Mouse (Mus musculus) frontal cortex, postnatal 36 days (tissue): Measurements from ENCODE around the gene Dock9.
A peak's percentile ranks its signal among the peaks of the same experiment; 100 is the strongest.

Experiments used
- DNase-seq, 2 experiments: peaks; one replicate each; pipeline ENCODE4 v3.0.0; 2022; ENCODE audit warnings: low spot score in 2 of 2

The Dock9 gene

DNA sequence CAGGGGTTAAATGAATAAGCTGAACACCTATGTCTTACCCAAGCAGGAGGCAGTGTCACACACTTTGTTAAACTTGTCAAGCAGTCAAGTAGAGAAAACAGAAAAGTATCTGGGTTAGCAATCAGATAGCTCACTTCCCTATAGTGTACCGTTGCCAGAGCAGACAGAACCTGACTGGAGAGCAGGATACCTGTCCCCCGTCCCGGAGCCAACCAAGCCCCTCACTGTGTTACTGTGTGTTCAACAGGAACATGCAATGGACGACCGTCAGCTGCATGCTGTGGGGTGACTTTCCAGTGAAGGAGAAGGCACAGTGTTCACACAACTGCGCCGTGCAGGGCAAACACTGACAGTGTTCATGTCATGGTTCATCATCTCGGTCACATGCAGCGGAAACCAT is 205.3 kb downstream of the Dock9 start:
- no peak for DNase-seq

DNA sequence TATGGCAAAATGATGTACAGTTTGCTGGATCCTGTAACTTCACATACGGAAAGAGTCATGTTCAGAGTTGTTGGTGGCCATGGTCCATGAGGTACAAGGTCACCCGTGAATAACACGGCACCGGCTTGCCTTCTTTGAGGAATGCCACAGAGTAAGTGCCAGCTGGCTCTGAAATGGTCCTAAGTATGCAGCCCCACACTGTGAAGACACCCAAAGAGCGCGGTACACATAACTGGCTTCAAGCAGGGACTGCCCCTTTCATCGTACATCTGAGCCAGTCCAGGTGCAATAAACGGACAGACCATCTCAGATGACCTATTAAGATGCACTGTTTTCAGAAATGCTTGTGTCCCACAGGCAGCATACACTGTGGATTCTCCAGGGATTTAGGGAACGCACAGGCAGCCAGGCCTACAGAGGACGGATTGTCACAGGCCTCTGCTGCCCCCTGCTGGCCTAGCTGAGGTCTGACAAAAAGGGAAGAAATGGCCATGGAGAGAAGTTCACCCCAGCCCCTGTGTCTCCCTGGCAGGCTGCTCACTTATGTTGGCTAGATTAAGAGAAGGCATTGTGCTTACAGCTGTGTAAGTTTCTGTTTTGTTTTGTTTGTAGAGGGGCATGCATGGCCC is 208.4 kb downstream of the Dock9 start:
- peak; percentile 55 to 69 for DNase-seq

DNA sequence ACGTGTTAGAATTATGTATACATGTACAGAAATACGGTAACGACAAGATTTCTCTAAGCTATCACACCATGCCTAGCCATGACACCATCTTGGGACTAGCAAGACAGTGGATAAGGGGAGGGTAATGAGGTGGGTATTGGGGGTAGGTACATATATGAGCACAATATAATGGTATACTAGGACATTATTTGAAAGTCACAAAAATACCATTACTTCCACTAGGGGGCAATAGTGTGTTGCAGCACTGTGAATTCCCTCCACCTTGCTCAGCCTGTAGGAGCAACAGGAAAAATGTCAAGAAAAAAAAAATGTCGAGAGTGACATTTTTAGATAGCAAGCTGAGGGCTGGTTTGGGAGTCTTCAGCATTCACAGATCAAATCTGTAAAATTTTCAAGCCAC is 209.2 kb downstream of the Dock9 start:
- DNase-seq: no peak

DNA sequence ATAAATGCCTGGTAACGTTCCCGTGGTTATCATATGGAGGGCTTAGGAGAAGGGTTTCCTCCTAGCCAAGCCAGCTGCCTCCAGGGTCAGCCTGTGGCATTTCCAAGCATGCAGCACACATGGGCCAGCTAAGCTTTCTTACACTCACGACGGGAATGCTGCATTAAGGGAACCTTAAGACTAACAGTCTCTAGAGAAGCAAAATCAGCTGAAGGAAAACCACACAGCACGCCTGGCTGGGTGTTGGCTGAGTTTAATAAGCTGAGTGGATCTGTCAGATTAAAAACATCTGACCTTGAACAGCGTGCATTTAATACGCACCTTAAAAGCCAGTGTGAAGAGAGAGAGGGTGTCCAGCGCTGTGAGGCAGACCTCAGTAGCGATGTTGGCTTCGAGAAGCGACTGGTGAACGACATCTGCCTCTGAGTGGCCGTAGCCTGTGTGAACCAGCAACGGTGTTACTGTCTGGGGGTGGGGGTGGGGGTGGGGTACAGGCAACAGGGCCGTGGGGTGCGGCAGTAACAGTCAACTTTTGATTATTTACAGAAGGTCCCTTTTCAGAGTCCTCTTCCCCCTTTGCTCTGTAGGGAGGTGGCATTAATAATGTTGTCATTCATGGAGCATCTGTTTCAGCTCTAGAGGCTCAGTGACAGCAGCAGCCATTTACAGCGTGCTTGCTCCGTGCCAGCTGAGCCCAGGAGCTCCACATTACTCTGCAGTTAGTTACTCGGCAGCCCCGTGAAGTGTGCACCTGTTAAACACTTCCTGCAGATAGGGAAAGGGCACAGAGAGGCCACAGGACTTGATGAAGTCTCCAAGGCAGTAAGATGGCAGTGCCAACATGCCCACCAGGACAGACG is 211.5 kb downstream of the Dock9 start:
- DNase-seq: no peak

DNA sequence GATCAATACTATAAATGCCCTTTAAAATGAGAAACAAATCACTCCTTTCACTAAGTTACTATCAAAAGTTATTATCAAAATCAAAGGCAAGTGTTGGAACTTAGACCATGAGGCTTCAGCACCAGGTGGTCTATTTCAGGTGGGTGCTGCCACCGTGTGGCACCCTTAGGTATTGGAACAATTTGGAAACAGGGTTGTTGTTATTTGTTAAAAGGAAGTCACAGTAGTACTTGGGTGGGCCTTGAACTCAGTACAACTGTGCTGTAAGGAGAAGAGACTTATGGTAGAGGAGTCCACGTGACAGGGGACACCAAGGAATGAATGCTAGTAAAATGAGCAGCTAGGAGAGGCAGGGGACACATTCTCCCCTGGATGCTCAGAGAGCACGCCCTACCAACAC is 218.6 kb downstream of the Dock9 start:
- peak; percentile 48 to 61 for DNase-seq

DNA sequence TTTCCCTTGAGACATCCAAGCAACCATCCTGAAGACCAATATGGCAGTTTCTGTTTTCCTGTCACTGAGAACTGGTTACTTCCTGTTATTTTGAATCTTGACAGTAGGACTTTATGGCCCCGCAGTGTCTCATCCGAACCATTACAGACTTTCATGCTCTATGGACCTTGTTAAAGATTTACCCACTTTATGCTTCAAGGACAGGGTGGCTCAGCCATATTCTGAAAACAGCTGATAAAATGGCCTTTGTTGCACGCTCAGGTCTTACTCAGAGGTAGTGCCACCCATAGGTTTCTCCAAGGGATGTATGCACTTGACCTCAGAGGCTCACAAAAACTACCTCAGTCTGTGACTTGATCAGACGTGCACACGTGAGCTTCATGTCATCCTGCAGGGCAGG is 224.2 kb downstream of the Dock9 start:
- no peak for DNase-seq

DNA sequence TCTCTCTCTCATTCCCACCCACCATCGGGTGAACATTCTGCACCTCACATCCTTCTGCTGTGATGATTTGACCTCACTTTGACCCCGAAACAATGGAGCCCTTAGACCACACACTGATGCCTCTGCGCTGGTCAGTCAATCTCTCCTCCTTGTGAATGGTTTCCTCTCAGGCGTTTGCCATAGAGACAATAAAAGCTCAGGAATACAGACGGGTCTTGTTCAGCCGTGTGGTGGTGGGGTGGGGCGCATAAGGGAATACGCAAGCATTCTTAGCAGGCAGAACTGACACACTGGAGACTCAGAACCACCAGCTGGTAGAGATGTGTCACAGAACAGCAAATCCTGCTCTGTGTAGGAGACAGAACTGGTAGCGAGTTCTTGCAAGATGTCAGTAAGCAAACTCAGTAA is 230.8 kb downstream of the Dock9 start:
- DNase-seq: peak; percentile 63 to 66

DNA sequence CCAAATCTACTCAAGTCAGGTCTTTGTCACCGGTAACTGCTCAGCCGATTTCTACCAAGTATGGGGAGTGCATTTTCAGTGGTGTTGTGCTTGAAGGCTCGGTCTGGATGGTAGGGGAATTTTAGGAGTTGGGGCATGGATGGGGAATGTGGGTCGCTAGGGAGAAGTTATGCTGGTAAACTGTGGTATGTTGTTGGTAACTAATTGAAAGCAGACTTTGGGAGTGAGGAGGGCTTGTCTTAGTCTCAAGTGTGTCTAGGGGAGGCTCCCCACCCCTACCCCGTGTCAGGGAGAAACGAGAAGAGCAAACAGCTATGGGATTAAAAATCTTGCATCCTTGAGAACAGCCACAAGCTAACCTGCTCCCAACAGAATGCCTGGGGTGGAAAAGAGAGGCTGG is 231.7 kb downstream of the Dock9 start:
- no peak for DNase-seq

DNA sequence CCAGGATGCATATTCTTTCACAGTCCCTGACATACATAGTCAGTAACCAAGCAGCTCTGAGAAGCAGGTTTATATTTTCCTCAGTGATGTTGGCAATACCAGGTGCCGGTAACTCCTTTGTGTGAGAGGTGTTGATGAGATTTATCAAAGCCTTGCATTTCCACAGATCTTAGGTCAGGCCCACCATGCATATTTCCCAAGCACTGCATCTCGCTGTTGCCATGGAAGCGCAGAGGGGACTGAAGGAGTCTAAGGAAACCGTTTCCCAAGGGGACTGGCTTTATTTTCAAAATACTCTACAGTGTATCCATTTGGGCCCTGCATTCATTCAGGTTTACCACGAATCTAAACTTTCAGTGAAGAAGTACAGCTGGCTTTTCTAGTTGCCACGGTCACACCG is 233.0 kb downstream of the Dock9 start:
- no peak for DNase-seq

DNA sequence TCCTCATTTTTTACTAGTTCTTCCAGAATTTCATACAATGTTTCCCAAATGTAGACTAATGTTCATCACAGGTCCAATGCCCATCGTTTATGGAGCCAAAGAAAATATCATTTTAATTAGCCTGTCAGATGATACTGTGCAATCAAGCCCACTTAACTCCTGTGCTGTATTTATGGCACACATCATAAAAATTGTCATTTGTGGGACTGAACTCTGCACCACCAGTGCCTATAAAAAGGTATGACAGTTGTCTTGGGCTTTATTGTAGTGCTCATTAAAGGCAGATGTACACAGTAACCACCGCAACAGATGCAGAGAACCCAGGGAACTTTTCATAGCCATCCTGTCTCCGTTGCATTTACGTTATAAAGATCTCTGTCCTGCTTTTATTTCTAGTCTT is 233.7 kb downstream of the Dock9 start:
- no peak for DNase-seq

DNA sequence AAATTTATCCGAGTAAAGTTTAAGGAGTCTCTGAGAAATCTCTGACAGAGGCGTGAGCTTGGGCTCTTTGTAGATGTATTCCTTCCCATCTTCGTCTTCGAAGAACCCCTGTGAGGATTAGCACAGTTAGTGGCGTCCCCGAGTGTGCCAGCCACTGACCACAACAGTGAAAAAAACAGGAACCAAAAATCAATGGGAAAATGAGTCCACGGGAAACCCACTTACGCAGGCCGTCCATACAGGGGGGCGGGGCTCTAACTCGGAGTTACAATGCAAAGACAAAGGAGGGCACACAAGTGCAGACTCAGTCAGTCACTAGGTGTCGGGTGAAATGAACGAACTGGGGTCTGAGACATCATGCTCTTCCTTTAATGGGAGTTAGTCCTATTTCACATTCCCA is 238.6 kb downstream of the Dock9 start:
- no peak for DNase-seq

DNA sequence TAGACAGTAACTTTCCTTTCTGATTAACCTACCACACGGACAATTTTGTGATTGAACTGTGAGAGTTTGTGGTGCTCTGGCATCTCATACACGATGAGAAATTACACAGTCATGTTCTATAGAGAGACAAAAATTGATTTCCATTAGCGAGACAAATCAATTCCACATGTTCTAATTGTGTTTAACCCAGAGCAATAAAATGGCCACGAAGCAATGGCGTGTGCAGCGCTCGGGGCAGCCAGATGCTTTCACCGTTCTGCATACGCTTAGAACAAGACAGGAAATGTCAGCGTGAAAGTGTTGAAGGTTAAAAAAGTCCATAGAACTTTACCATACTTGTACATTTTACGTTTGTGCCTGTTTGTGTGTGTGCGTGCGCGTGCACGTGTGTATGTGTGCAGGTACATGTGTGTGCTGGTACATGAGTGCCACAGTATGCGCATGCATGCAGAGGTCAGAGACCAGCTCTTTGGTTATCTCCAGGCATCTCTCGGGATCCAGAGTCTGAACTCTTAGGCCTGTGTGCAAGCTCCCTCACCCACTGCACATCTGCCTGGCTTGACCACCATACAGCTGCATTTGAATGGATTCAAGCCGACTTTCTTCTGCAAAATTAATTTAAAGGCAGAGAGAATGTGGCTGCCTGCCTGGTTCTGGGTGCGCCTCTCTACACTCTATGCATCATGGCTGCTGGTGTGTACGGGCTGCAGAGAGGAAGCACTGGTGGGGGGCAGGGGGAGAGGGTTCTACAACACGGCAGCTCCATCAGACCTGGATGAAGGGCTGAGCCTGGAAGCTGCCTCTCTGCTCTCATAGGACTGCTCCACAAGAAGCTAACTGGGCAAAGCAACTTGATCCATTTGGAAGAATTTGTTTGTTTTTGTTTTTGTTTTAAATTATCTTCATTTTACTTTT is 241.0 kb downstream of the Dock9 start:
- no peak for DNase-seq

DNA sequence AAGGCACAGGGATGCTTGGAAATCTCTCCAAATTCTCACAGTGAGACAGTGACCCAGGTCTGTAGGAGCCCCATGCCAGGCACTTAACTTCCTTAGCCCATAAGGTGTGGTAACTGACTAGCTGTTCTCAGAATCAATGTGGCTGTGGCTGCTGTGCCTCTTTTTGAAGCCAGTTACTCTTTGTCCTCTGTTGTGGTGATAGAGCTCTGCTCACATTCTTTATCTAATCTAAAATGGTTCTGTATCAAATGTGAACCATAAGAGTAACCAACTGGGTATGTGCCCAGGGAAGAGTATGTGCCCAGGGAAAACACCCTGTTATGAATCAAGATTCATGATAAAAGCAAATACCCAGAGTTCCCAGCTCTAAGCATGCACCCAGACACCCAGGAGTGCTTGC is 243.9 kb downstream of the Dock9 start:
- DNase-seq: no peak

DNA sequence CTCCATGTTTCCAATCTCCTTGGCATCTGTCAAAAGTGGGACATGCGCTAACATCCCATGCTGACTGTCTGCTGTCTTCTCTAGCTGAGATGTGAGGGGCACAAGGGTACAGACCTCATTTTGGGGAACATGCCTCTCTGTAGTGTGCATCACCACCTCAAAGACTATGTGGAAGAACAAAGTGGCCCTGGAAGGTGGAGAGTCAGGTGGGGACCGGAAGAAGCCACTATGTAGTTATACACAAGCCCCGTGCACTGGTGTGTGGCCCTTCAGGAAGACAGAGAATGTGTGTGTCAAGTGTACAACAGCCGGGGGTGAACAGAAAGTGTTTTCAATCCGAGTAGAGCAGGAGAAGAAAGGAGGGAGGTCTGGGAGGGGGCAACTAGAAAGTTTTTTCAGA is 245.1 kb downstream of the Dock9 start:
- no peak for DNase-seq

DNA sequence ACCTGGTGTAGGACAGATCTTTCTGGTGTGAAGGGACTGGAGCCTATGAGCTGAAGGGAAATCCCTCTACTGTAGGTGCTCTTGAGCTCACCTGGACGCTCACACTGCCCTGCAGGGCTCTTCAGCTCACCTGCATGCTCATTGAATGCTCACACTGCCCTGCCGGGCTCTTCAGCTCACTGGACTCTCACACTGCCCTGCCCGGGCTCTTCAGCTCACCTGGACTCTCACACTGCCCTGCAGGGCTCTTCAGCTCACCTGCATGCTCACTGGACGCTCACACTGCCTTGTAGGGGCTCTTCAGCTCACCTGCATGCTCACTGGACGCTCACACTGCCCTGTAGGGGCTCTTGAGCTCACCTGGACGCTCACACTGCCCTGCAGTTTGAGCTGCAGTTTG is 247.8 kb downstream of the Dock9 start:
- no peak for DNase-seq

DNA sequence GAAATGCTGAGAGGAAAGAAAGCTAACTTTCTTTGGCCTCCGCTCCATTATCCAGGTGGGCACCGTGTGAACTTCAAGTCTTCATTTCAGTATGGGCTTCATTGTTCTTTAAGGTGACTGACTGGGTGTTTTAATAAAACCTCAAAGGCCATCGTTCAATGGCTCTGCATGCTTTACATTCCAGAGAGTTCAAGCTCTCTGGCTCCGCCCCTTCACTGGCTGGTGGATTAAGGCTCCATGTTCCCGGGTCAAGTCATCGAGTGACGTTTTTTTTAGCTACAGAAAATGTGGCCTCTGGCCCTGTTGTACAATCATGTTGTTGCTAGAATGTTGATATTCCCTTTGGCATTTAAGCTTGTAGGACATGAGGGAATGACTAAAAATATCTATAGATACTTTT is 249.9 kb downstream of the Dock9 start:
- no peak for DNase-seq

DNA sequence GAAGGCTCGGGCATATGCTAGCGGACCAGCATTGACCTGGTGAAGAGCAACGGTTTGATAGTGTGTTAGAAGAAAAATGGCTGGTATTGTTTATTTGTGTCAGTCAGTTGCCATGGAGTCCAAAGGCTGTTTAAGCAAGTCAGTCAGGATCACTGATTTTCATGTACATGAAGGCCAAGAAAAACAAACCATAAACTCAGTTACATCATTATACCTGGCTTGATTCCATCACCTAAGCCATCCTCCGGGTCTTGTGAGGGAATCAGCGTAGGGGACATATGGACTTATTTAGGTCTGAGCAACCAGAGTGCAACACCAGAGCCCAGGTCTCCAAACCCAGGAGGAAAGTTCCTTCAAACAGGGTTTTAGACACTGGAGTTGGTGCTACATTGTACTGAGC is 251.0 kb downstream of the Dock9 start:
- no peak for DNase-seq

DNA sequence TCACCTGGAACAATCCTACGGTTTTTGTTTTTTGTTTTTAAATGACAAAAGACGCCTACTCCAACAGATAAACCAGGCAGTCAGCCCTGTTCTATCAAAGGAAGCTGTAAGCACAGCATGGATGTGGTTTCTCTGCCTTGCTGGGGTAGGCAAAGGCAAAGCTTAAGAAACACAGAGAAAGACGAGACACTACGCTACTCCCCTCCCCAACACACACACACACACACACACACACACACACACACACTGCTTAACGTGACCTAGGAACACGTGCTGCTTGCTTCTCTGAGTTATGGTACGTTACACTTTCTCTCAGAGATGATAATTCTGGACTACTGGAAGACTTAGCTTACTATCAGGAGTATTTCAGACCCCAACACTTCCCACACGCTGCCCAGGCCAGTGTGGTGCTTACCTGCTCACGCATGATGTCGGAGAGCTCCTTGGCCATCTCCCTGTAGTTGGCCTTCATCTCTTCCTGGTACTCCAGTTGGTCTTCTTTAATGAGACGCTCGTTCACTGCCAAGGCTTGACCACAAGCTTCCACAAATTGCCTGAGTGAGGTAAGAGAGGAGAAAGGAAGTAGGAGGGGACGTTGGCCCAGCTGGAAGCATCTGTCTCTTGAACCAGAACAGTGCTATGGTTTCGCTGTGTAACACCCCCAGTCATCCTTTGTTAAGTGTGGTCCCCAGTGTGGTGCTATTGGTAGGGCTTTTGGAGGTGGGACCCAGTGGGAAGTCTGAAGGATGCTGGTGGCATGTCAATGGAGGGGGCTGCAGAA is 251.9 kb downstream of the Dock9 start:
- DNase-seq: no peak

DNA sequence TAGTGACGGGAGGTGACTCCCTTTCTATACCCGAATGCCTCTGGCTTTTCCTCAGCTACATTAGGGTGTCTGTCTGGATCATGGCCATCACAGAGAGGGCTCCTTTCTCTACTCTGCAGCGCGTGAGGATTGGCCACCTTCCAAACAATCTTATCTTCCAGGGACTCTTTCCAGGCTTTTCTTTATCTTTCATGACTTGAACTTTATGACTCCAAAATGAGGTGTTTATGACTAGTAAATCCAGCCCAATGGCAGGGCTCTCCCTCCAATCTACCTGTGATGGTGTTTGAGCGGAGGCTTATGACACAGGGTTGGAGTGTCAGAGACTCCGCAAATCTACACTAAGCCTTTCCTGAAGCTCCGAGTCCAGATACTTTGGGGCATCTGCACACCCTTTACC is 256.4 kb downstream of the Dock9 start:
- no peak for DNase-seq

DNA sequence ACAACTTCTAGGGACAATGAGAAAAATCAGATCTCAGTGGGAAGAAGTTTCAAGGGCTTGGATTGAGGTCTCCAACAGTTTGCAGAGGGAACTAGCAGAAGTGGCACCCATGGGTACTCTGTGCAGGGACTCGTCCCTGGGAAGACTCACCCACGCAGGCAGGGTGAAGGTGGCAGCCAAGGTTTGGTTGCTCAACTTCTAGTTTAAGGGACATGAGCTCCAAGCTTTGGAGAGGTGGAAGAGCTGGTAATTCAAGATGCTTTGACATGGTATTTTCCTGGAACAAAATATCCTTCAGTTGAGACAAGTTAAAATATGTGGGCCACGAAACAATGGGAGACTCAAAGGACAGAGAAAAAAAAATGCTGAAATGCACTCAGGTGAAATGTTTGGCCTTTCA is 263.1 kb downstream of the Dock9 start:
- no peak for DNase-seq

DNA sequence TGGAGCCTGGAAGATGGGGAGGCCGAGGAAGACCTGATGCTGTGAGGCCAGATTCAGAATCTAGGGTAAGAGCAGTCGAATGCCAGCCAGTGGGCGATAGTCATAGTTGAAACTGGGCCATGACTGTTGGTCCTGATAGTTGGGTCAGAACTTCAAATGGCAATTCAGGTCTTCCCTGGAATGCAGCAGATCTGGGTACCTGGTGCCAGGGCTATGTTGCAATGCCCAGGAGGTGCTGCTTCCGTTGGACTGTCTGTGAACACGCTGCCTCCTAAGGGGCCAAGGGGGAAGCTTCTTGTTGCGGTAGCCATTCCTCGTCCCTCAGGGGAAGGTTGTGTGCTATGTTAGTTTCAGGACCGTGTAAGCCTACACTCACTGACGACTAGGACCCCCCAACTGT is 266.8 kb downstream of the Dock9 start:
- no peak for DNase-seq

DNA sequence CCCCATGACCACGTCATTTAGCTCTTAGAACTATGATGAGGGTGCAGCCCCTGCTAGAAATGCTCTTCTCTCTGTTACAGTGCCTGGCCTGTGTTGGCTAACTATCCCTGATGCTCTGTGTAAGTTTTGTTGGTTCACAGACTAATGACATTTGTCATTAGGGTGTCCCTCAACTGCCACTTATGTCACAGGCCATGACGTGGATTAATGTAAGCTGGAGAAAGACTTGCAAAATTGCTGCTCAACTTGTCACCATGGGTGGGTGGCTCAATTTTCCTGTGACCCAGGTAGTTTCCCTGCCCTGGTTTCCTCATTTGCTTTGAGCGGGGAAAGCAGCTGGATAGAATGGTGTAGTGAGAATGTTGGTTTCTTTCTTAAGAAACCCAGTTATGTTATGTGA is 269.8 kb downstream of the Dock9 start:
- DNase-seq: no peak
